Mouse (Mus musculus) ES-Bruce4 (cell line): ENCODE data around the gene Fam172a.

Experiments used
- CTCF ChIP-seq: IDR thresholded peaks from one replicate; pipeline ENCODE4 v1.8.1; 2011; ENCODE audit warnings: low read depth, low read length
- POLR2A ChIP-seq: IDR thresholded peaks from one replicate; pipeline ENCODE4 v1.8.1; 2011; ENCODE audit warnings: low read length; ENCODE audit not compliant: insufficient read depth

DNA sequence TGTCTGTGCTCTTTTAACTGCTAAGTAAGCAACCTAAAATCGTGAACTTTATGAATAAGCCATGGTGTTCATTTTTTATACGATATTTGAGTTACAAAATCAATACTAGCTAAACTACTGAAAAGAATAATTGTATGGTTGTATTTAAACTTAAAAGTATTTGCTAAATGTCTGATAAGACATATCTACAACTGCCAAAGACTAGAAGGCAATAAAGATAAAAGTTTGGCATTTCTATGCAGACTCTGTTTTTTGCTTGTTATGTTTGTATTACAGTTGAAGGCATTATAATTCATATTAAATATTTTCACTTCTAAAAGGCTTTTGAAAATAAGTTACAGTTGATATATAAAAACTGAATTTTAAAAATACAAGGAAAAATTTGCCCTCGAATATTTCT lies 274.4 kb downstream of the Fam172a start:
- no peak for TF ChIP-seq POLR2A
- no peak for TF ChIP-seq CTCF
